Mouse (Mus musculus) heart, adult 2 months (tissue): ENCODE measurements around the gene Anks1b.

Source experiments
- CTCF ChIP-seq: fragments of 200-600 bp; IDR thresholded peaks from 2 replicates; pipeline ENCODE4 v1.8.1; 2022; ENCODE audit warnings: antibody characterized with exemption, mild to moderate bottlenecking, moderate library complexity
- EP300 ChIP-seq: fragments of 200-500 bp; IDR thresholded peaks from 2 replicates; pipeline ENCODE4 v1.6.1; 2011; ENCODE audit warnings: low read depth, low read length, control low read depth; ENCODE audit not compliant: insufficient read depth
- POLR2A ChIP-seq: fragments of 200-500 bp; IDR thresholded peaks from 2 replicates; pipeline ENCODE4 v1.6.1; 2011; ENCODE audit warnings: mild to moderate bottlenecking, low read depth, low read length, control low read depth; ENCODE audit not compliant: insufficient read depth

DNA sequence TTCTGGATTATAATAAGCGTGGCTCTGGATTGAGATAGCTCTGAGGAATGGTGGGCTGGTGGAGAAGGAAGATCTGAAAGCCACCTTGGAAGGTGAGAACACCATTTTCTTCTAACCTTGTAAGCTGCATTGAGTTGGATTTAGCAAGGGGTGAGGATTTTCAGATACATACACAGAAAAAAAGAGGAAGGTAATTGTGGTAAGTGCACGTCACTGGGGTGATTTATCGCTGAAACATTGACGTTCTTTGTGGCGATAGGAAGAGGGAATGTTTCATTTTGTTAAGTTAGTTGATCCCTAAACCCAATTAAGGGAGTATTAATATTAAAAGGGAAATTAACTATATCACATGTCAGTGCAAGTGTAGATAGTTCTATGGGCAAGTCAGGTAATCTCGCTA is 336.7 kb downstream of the Anks1b start:
- TF ChIP-seq POLR2A: no peak
- TF ChIP-seq CTCF: no peak
- TF ChIP-seq EP300: no peak
